Mouse (Mus musculus) cerebellum, adult 2 months (tissue): ENCODE results near the gene Cptp. TPM values are rescaled to one million over a fixed set of nuclear protein-coding genes. Genes with fewer than 3 reads are reported as not detected.

Source experiments
- DNase-seq, 2 experiments: peaks; one replicate each; pipeline ENCODE4 v3.0.0; 2021
- H3K27ac ChIP-seq: fragments of 200-500 bp; 2 replicates; pipeline ENCODE4 v1.5.1; 2012; ENCODE audit warnings: low read length, control low read depth, inconsistent platforms; ENCODE audit not compliant: insufficient read depth
- H3K27me3 ChIP-seq: fragments of 200-500 bp; 2 replicates; pipeline ENCODE4 v1.6.1; 2012; ENCODE audit warnings: inconsistent platforms, mild to moderate bottlenecking, low read length, moderate library complexity; ENCODE audit not compliant: control insufficient read depth, insufficient read depth
- H3K4me1 ChIP-seq: fragments of 200-500 bp; 2 replicates; pipeline ENCODE4 v1.6.1; 2011; ENCODE audit warnings: low read length; ENCODE audit not compliant: control insufficient read depth, insufficient read depth
- H3K4me3 ChIP-seq: fragments of 200-500 bp; replicated peaks from 2 replicates; pipeline ENCODE3; 2011; ENCODE audit warnings: mild to moderate bottlenecking, low read depth, low read length, control low read depth; ENCODE audit not compliant: insufficient read depth
- CTCF ChIP-seq: fragments of 200-500 bp; IDR thresholded peaks from 2 replicates; pipeline ENCODE4 v1.5.1; 2011; ENCODE audit warnings: low read depth, mild to moderate bottlenecking, control low read depth, low read length, moderate library complexity, borderline replicate concordance; ENCODE audit not compliant: insufficient read depth
- POLR2A ChIP-seq: fragments of 200-500 bp; IDR thresholded peaks from 2 replicates; pipeline ENCODE4 v1.6.1; 2011; ENCODE audit warnings: low read length, control low read depth, borderline replicate concordance; ENCODE audit not compliant: insufficient read depth
- WGBS: fragments of 180-500 bp; shearing (Covaris S2); methylation state at CpG from one replicate; pipeline ENCODE4 v1.1.7; 2018; 5-methylcytosine and 5-hydroxymethylcytosine counted together
- polyA plus RNA-seq: library from polyadenylated mRNA; depleted of rRNA; stranded (reverse); fragments of >200 nt; gene quantifications from 2 replicates; pipeline ENCODE4 v1.2.3, GENCODE M21; 2012

Gene Cptp
- polyA plus RNA-seq, 1 experiment = 45.1 TPM

GRCm38 (mm10) chr4:155854991-155855390 lies 14.2 kb downstream of the Cptp start:
- Histone ChIP-seq H3K27me3 (no peaks in the 10 kb centered on the region), H3K27ac (no peak overlapping the region), H3K4me1 (peaks cover 23% of the 10 kb centered on the region), H3K4me3 (no peak overlapping the region)
- 95% methylated on average over 12 of the region's 12 CpGs for WGBS
- no peak for TF ChIP-seq CTCF
- no peak for TF ChIP-seq POLR2A
- no peak for DNase-seq

GRCm38 (mm10) chr4:155853421-155853820 lies 15.8 kb downstream of the Cptp start:
- Histone ChIP-seq H3K4me1 (peaks cover 30% of the 10 kb centered on the region), H3K27ac (no peak overlapping the region), H3K4me3 (no peak overlapping the region), H3K27me3 (no peaks in the 10 kb centered on the region)
- TF ChIP-seq CTCF (no peak), POLR2A (no peak)
- WGBS = 79% methylated on average over 9 of the region's 9 CpGs
- DNase-seq = no peak

- TF ChIP-seq POLR2A (no peak), CTCF (no peak)
- WGBS = 40% methylated on average over 2 of the region's 2 CpGs
- H3K27me3 ChIP-seq = no peaks in the 10 kb centered on the region
- DNase-seq = peak; percentile 62 to 80
- H3K27ac ChIP-seq = peak overlapping the region; percentile 33
- peaks cover 30% of the 10 kb centered on the region for H3K4me1 ChIP-seq
- no peak overlapping the region for H3K4me3 ChIP-seq
These were observed 17.3 kb downstream of the Cptp start for GRCm38 (mm10) chr4:155851951-155852411.

GRCm38 (mm10) chr4:155851368-155851767 lies 17.9 kb downstream of the Cptp start:
- no peak overlapping the region for H3K4me3 ChIP-seq
- TF ChIP-seq POLR2A = no peak
- TF ChIP-seq CTCF = no peak
- H3K27ac ChIP-seq = no peak overlapping the region
- no peak for DNase-seq
- H3K4me1 ChIP-seq = peaks cover 32% of the 10 kb centered on the region
- 82% methylated on average over 3 of the region's 3 CpGs for WGBS
- no peaks in the 10 kb centered on the region for H3K27me3 ChIP-seq

GRCm38 (mm10) chr4:155849792-155850451 lies 19.3 kb downstream of the Cptp start:
- 53% methylated on average over 3 of the region's 3 CpGs for WGBS
- peaks cover 33% of the 10 kb centered on the region for H3K4me1 ChIP-seq

GRCm38 (mm10) chr4:155849391-155849790 lies 19.8 kb downstream of the Cptp start:
- Histone ChIP-seq H3K27ac (no peak overlapping the region), H3K4me1 (peaks cover 33% of the 10 kb centered on the region), H3K27me3 (no peaks in the 10 kb centered on the region), H3K4me3 (no peak overlapping the region)
- WGBS = 86% methylated on average over 2 of the region's 2 CpGs
- TF ChIP-seq POLR2A = no peak
- TF ChIP-seq CTCF = no peak
- no peak for DNase-seq

More at GRCm38 (mm10) chr4:155849792-155850451, 19.3 kb downstream of the Cptp start:
- H3K27ac ChIP-seq = no peak overlapping the region
- DNase-seq = no peak
- H3K27me3 ChIP-seq = no peaks in the 10 kb centered on the region
- no peak overlapping the region for H3K4me3 ChIP-seq
- no peak for TF ChIP-seq CTCF
- TF ChIP-seq POLR2A = no peak

GRCm38 (mm10) chr4:155848434-155849095 lies 20.7 kb downstream of the Cptp start:
- Histone ChIP-seq H3K4me3 (peak overlapping the region; percentile 92), H3K4me1 (peaks cover 33% of the 10 kb centered on the region), H3K27ac (no peak overlapping the region), H3K27me3 (no peaks in the 10 kb centered on the region)
- 32% methylated on average over 7 of the region's 7 CpGs for WGBS
- TF ChIP-seq CTCF (no peak), POLR2A (no peak)
- DNase-seq = no peak
